Mouse (Mus musculus) heart, postnatal 25 days (tissue): ENCODE measurements around the gene Mki67. TPM values are rescaled to one million over a fixed set of nuclear protein-coding genes. Genes with fewer than 3 reads are reported as not detected.

Source experiments
- DNase-seq: peaks from one replicate; pipeline ENCODE4 v3.0.0; 2022; ENCODE audit warnings: low spot score
- intact Hi-C: fragments of 180-260 bp; cut with DNase I; formaldehyde crosslinking; loops from one replicate; pipeline ENCODE4 v1.15.1; 2025
- total RNA-seq, 2 experiments: library from RNA; stranded (reverse); gene quantifications; 2 replicates each; pipeline ENCODE4 v1.2.3; 2021

Mki67 gene
- 1 to 10 TPM; 2.5 to 3.6 TPM for total RNA-seq

DNA sequence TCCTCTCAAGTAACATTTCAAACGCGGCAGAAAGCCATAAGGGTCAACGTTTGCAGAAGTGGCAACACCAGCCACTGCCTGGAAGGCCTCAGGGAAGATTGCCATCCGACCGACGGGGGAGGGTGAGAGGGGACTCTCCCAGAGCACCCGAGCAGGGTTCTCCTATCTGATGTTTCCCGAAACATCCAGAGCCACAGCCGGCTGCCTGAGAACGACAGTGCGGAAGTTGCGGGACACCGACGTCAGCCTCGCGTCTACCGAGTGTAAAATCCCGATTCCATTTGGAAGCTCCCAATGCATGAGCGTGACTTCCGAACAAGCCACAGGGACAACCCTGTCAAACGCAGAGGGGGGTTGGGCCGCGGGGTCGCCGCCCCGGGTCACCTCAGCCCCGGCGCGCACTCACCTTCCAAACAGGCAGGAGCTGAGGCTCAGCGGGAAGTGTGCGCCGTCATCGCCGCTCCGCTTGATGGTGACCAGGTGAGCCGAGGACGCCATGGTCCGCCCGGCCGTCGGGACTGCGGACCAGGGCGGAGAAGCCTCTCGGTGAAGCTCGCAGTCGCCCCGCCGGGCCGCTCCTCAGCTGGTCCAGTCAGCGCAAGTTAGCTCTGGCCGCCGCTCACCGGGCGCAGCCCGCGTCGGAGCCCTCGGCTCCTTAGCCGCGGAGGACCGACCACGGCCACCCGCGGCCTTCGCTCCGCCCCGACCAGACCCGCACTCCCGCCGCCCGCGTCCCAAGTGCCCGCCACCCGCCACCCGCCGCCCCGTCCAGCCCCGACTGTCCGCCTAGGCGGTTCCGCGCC, at the start of gene Mki67:
Gene Mki67, minus strand, starts transcription at position 720 of the 803 bp plus-strand sequence.
- no peak for DNase-seq
- intact Hi-C loops = no loop called here

DNA sequence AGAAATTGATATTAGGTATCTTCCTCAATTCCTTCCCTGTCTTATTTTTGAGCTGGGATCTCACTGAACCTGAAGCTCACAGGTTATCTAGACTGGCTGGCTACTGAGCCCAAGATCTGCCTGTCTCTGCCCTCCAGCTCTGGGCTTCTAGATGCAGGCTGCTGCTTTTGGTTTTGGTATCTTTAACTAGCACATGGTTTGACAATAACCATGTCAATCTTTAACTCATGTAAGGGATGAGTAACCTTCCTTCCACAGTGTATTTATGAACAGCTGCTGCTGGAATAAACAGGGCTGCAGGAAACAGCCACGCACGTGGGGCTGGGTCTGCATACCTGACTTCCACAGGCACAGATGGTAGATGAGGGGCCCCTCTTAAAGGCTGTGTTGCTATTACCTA, 47.1 kb upstream of the Mki67 start:
- intact Hi-C loops = no loop called here
- no peak for DNase-seq

GRCm38 (mm10) chr7:135758754-135759510, 42.8 kb upstream of the Mki67 start:
- no peak for DNase-seq
- intact Hi-C loops = no loop called here

DNA sequence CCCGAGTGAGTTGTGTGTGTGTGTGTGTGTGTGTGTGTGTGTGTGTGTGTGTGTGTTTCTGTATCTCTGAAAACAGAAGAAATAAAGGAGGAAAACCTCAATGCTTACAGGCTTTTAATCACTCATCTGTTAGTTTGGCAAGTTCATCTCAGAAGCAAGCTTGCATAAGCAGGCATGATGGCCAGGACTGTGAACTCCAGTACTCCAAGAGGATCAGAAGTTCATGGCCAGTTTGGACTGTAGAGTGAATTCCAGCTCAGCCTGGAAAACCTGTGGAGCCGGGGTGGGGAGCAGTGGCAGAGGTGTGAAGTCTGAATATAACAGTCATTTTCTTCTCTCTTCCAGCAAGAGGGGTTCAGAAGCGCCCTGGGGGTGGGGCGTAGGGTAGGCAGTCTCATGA, 42.0 kb upstream of the Mki67 start:
- intact Hi-C loops = no loop called here
- DNase-seq = no peak

DNA sequence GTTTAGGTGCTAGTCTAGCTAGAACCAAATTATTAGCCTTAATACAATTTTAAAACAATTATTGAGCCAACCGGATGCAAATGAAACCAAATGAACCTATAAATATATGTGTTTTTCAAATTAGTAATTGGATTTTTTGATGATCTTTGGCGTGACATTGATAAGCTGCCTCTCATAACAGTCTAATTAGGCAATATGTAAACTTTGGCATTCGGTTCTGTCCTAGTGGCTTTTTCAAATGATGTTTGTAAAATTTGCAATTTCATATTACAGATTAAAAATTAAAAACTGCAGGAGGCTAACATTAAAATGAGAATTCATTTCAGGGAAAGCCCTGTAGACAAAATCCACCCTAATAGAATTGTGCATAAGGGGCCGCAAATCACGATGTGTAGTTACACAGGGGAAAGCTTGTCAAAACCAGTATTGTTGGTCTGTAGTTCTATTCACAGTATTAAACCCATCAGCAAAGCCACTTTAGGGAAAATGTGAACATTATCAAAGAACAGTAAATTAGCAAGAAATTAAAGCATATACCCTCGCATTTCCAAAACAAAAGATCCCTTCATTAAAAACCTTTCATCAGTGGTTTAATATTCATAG, 40.9 kb upstream of the Mki67 start:
- intact Hi-C loops = no loop called here
- DNase-seq = no peak

- intact Hi-C loops = no loop called here
- no peak for DNase-seq
These were observed 32.8 kb upstream of the Mki67 start for GRCm38 (mm10) chr7:135748986-135749385.

- no peak for DNase-seq
- intact Hi-C loops = no loop called here
These were observed 30.9 kb upstream of the Mki67 start for GRCm38 (mm10) chr7:135747072-135747471.

- intact Hi-C loops = no loop called here
These were observed 30.4 kb upstream of the Mki67 start for GRCm38 (mm10) chr7:135746528-135746927.

DNA sequence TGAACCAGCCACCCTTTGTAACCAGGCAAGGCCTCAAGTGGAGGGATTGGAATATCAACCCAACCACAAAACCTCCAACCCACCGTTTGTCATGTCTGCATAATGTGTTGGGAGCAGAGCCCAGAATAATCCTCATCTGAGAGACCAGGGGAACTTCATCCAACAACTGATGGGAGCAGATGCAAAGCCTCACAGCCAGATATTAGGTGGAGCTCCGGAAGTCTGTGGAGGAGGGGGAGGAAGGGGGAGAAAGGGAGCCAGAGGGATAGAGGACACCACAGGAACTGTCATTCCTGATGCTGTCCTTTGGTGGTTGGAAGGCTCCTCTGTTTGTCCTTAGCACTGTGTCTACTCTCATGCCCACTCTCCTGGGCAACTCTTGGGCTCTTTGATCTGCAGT, 28.9 kb upstream of the Mki67 start:
- intact Hi-C loops = no loop called here
- no peak for DNase-seq

More at GRCm38 (mm10) chr7:135746528-135746927, 30.4 kb upstream of the Mki67 start:
- no peak for DNase-seq

DNA sequence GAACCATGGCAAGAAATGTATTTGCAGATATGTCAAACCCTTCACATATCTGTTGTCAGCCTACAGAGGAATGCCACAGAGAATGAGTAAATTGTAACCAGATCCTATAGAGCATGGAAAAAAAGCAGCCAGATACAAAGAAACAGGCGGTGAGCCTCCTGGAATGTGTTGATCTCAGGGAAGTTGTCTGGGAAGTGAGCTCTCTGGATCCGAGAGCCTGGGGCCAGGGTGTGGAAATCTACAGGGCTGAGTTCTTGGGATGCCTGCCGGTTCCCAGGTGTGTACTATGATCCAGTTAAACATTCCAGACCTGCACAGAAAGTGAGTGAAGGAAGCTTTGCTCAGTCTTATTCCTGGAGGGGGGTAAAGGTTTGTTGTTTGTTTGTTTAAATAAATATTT, 24.3 kb upstream of the Mki67 start:
- intact Hi-C loops = no loop called here
- DNase-seq = no peak

GRCm38 (mm10) chr7:135736581-135736886, 20.4 kb upstream of the Mki67 start:
- intact Hi-C loops = loop anchor here (5.0 kb wide), 2 partner anchors 54 to 199 kb away; partner anchors contain the start of gene Ptpre
- no peak for DNase-seq

DNA sequence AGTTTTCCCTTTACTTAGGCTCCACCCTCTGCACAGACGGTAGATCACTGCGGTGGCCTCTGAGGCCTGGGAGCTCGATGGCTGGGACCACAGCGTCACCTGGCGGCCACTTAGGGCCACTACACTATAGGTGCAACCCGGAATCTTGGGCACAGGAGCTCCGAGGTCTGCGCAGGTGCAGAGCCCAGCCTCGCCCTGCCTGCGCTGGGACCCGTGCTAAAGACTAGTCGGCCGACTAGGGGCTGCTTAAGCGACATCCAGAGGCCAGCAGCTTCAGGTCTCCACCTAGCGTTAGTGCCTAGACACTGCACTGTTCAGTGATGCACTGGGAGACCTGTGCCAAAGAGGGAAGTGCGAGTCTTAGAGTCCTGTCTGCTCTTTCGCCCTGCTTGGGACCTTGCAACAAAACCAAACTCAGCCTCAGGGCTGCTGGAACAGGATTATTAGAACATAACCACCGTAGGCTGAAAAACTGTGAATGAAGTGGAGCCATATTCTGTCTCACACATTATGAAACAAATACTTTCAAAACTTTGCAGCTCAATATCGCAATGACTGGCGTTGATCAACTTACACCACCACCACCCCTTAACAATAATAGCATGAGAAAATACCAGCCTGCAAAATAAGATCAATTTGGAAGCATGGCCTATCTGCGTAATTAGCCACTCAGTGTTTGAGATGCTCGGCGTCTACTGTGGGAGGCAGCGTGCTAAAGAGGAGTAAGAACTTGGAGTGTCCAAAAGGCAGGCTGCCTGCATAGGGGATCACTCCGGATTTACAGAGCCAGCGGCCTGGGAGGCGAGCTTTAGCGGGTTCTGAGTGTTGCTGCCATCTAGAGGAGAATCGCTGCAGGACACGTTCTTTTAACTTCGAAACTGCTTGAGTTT, 19.8 kb upstream of the Mki67 start:
- intact Hi-C loops = loop anchor here (5.0 kb wide), 2 partner anchors 54 to 199 kb away; partner anchors contain the start of gene Ptpre
- DNase-seq = peak; percentile 61

GRCm38 (mm10) chr7:135734911-135735646, 18.9 kb upstream of the Mki67 start:
- intact Hi-C loops = loop anchor here (5.0 kb wide), 2 partner anchors 53 to 198 kb away; partner anchors contain the start of gene Ptpre
- DNase-seq = no peak

DNA sequence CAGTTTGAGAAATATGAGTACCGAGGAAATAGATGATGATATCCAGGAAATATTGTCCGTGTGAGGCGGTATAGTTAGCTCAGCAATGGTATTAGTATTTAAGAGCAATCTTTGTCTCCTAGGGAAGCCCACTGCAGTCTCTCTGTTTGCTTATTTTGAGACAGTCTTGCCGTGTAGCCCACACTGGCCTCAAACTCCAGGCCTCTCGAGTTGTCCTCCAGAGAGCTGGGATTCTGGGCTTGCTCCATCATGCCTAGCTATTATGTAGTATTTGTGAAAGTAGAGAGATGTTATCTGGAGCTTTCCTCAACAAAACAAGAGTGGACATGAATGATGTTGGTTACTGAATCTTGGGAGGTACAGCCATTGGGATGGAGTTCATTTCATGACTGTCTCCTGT, 18.2 kb upstream of the Mki67 start:
- no peak for DNase-seq
- intact Hi-C loops = no loop called here

- DNase-seq = no peak
- intact Hi-C loops = no loop called here
These were observed 11.9 kb upstream of the Mki67 start for GRCm38 (mm10) chr7:135728038-135728437.

GRCm38 (mm10) chr7:135726707-135727106, 10.5 kb upstream of the Mki67 start:
- intact Hi-C loops = no loop called here
- no peak for DNase-seq

- intact Hi-C loops = no loop called here
- DNase-seq = no peak
These were observed 7.6 kb upstream of the Mki67 start for GRCm38 (mm10) chr7:135723672-135724341.

GRCm38 (mm10) chr7:135722011-135722838, 6.1 kb upstream of the Mki67 start:
- DNase-seq = no peak
- intact Hi-C loops = no loop called here
